Mouse (Mus musculus): ENCODE data around the gene Fam53b. TPM values are rescaled to one million over a fixed set of nuclear protein-coding genes. Genes with fewer than 3 reads are reported as not detected.
"Not testable (repeated sequence)": the region's sequence is repeated elsewhere in the genome, so short reads cannot be mapped to it uniquely, and the experiment has no call there.

Gene Fam53b
- total and polyA plus RNA-seq, 2 experiments from 2014 or later: 5.8 to 15.4 TPM

- no peak overlapping the region for H3K27ac ChIP-seq (ENCODE audit: low read depth, low read length)
- H3K27me3 ChIP-seq (ENCODE audit: insufficient read depth, low read length): no peaks in the 10 kb centered on the region
- H3K4me1 ChIP-seq (ENCODE audit: insufficient read depth): no peaks in the 10 kb centered on the region
- DNase-seq (no peak), ATAC-seq (no peak)
- TF ChIP-seq CTCF (IDR thresholded peaks at IDR 0.05; ENCODE audit: low read depth): no peak
- H3K36me3 ChIP-seq (ENCODE audit: insufficient read depth): no peaks in the 10 kb centered on the region
- 73% methylated on average over 4 of the region's 4 CpGs for WGBS
- no peak overlapping the region for H3K9ac ChIP-seq
- no peaks in the 10 kb centered on the region for H3K9me3 ChIP-seq (ENCODE audit: low read length)
- H3K4me3 ChIP-seq (ENCODE audit: low read depth, low read length): no peak overlapping the region
- H3K4me2 ChIP-seq (ENCODE audit: low read depth): no peak overlapping the region
These were observed 147.2 kb downstream of the Fam53b start for GRCm38 (mm10) chr7:132666516-132666915.

GRCm38 (mm10) chr7:132665664-132666382 lies 147.9 kb downstream of the Fam53b start:
- Histone ChIP-seq H3K9ac (no peak overlapping the region), H3K9me3 (ENCODE audit: low read length) (no peaks in the 10 kb centered on the region), H3K27ac (ENCODE audit: low read depth, low read length) (no peak overlapping the region), H3K4me2 (ENCODE audit: low read depth) (no peak overlapping the region), H3K4me3 (ENCODE audit: low read depth, low read length) (no peak overlapping the region), H3K27me3 (ENCODE audit: insufficient read depth, low read length) (no peaks in the 10 kb centered on the region), H3K36me3 (ENCODE audit: insufficient read depth) (no peaks in the 10 kb centered on the region), H3K4me1 (ENCODE audit: insufficient read depth) (no peaks in the 10 kb centered on the region)
- DNase-seq (no peak), ATAC-seq (no peak)
- no peak for TF ChIP-seq CTCF (IDR thresholded peaks at IDR 0.05; ENCODE audit: low read depth)
- WGBS: 15% methylated on average over 7 of the region's 8 CpGs

DNA sequence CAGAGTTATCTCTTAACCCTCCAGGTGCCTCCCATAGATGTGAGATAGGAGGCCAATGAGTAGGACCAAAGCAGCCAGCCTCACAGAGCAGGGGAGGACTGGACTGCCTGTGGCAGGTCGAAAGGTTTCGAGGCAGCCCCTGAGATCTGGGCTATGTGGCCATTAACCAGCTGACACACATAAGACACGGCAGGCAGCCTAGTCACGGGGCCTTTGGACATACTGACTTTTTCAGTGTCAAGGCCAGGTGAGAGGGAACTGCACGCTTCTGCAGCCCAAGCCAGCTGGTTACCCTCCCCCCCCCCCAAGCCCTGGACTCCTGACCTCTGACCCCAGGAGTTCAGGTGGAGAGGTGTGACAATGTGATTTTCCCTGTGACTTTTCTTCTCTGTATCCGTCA lies 148.9 kb downstream of the Fam53b start:
- no peak for TF ChIP-seq CTCF (IDR thresholded peaks at IDR 0.05; ENCODE audit: low read depth)
- WGBS: 67% methylated on average over 6 of the region's 6 CpGs
- no peak for ATAC-seq

GRCm38 (mm10) chr7:132662831-132663230 lies 150.9 kb downstream of the Fam53b start:
- WGBS: 76% methylated on average over 6 of the region's 6 CpGs
- H3K4me1 ChIP-seq (ENCODE audit: insufficient read depth); H3K36me3 ChIP-seq (ENCODE audit: insufficient read depth); H3K27ac ChIP-seq (ENCODE audit: low read depth, low read length); H3K4me2 ChIP-seq (ENCODE audit: low read depth); H3K4me3 ChIP-seq (ENCODE audit: low read depth, low read length); H3K9ac ChIP-seq; H3K9me3 ChIP-seq (ENCODE audit: low read length); H3K27me3 ChIP-seq (ENCODE audit: insufficient read depth, low read length); DNase-seq; ATAC-seq: not testable (repeated sequence)

More for the DNA sequence above, 148.9 kb downstream of the Fam53b start:
- Histone ChIP-seq H3K9ac (no peak overlapping the region), H3K36me3 (ENCODE audit: insufficient read depth) (no peaks in the 10 kb centered on the region), H3K27me3 (ENCODE audit: insufficient read depth, low read length) (no peaks in the 10 kb centered on the region), H3K4me2 (ENCODE audit: low read depth) (no peak overlapping the region), H3K9me3 (ENCODE audit: low read length) (no peaks in the 10 kb centered on the region), H3K27ac (ENCODE audit: low read depth, low read length) (no peak overlapping the region), H3K4me1 (ENCODE audit: insufficient read depth) (no peaks in the 10 kb centered on the region), H3K4me3 (ENCODE audit: low read depth, low read length) (no peak overlapping the region)
- DNase-seq: no peak

Other genes starting within 250 kb of the Fam53b start
- gene Oat, start 237.5 kb downstream of the Fam53b start, total RNA-seq (2014; rRNA removed): 100 and 105 TPM in 2 replicates
- gene Oat, start 237.5 kb downstream of the Fam53b start, polyA plus RNA-seq (2015; fragmentation: Nextera tagmentation; extraction: Ambion mirVana): 96.4 and 105 TPM in 2 replicates
- gene Nkx1-2, start 214.2 kb downstream of the Fam53b start, total RNA-seq (2014; rRNA removed): 0.08 TPM in 1 of 2 replicates, not detected in the other
- gene Nkx1-2, start 214.2 kb downstream of the Fam53b start, polyA plus RNA-seq (2015; fragmentation: Nextera tagmentation; extraction: Ambion mirVana): not detected in 2 replicates
- 37.5 and 40.7 TPM in 2 replicates for gene Lhpp, start 203.2 kb downstream of the Fam53b start, total RNA-seq (2014; rRNA removed)
- gene Lhpp, start 203.2 kb downstream of the Fam53b start, polyA plus RNA-seq (2015; fragmentation: Nextera tagmentation; extraction: Ambion mirVana): 50.1 and 53.8 TPM in 2 replicates
- 86.1 and 101 TPM in 2 replicates for gene Eef1akmt2, start 38.8 kb upstream of the Fam53b start, total RNA-seq (2014; rRNA removed)
- 77.3 and 85.9 TPM in 2 replicates for gene Eef1akmt2, start 38.8 kb upstream of the Fam53b start, polyA plus RNA-seq (2015; fragmentation: Nextera tagmentation; extraction: Ambion mirVana)
- 36.8 and 38.2 TPM in 2 replicates for gene Abraxas2, start 45.3 kb upstream of the Fam53b start, total RNA-seq (2014; rRNA removed)
- gene Abraxas2, start 45.3 kb upstream of the Fam53b start, polyA plus RNA-seq (2015; fragmentation: Nextera tagmentation; extraction: Ambion mirVana): 21.1 and 32.9 TPM in 2 replicates
- 84.4 and 90.1 TPM in 2 replicates for gene Zranb1, start 117.3 kb upstream of the Fam53b start, total RNA-seq (2014; rRNA removed)
- gene Zranb1, start 117.3 kb upstream of the Fam53b start, polyA plus RNA-seq (2015; fragmentation: Nextera tagmentation; extraction: Ambion mirVana): 23.6 and 25.7 TPM in 2 replicates

All from forebrain, postnatal 0 days (tissue).